Mouse (Mus musculus) heart, postnatal 0 days (tissue): ENCODE data around the gene Cttnbp2. TPM values are rescaled to one million over a fixed set of nuclear protein-coding genes. Genes with fewer than 3 reads are reported as not detected.

Experiments used
- ATAC-seq: fragments of 200-750 bp; cut with Nextera tagmentation; 2 replicates; pipeline ENCODE4 v1.8.0; 2017; ENCODE audit warnings: low read depth, moderate number of reproducible peaks, moderate library complexity; ENCODE audit not compliant: insufficient read depth
- DNase-seq: peaks from one replicate; pipeline ENCODE4 v3.0.0-alpha.2; 2016; ENCODE audit warnings: low spot score
- H3K27ac ChIP-seq: fragments of 300-500 bp; sonication (generic); 2 replicates; pipeline ENCODE4 v1.5.1; 2014; ENCODE audit warnings: low read depth, mild to moderate bottlenecking
- H3K27me3 ChIP-seq: fragments of 300-500 bp; sonication (generic); 2 replicates; pipeline ENCODE4 v1.6.1; 2014; ENCODE audit warnings: low read length, mixed read lengths; ENCODE audit not compliant: control insufficient read depth, insufficient read depth
- H3K36me3 ChIP-seq: fragments of 300-500 bp; sonication (generic); replicated peaks from 2 replicates; pipeline ENCODE4 v1.6.1; 2014; ENCODE audit warnings: low read length, mixed read lengths; ENCODE audit not compliant: control insufficient read depth, insufficient read depth
- H3K4me1 ChIP-seq: fragments of 300-500 bp; sonication (generic); 2 replicates; pipeline ENCODE4 v1.6.1; 2014; ENCODE audit warnings: antibody characterized with exemption; ENCODE audit not compliant: control insufficient read depth, insufficient read depth
- H3K4me2 ChIP-seq: fragments of 300-500 bp; sonication (generic); 2 replicates; pipeline ENCODE4 v1.6.1; 2014; ENCODE audit warnings: low read depth, mild to moderate bottlenecking, low read length, moderate library complexity
- H3K4me3 ChIP-seq: fragments of 300-500 bp; sonication (generic); 2 replicates; pipeline ENCODE4 v1.5.1; 2014; ENCODE audit warnings: low read depth, low read length
- H3K9ac ChIP-seq: fragments of 300-500 bp; sonication (generic); replicated peaks from 2 replicates; pipeline ENCODE4 v1.6.1; 2014; ENCODE audit warnings: low read depth, low read length, mixed read lengths
- H3K9me3 ChIP-seq: fragments of 300-500 bp; sonication (generic); replicated peaks from 2 replicates; pipeline ENCODE4 v1.6.1; 2016; ENCODE audit warnings: low read length; ENCODE audit not compliant: control insufficient read depth
- CTCF ChIP-seq: IDR thresholded peaks from 2 replicates; pipeline ENCODE4 v1.5.1; 2016; ENCODE audit warnings: antibody characterized with exemption, control low read depth, low read depth
- EP300 ChIP-seq: IDR thresholded peaks from 2 replicates; pipeline ENCODE4 v1.6.1; 2016; ENCODE audit warnings: antibody characterized with exemption, low read depth
- WGBS: fragments of 180-500 bp; shearing (Covaris S2); extraction: QIAGEN DNeasy Blood & Tissue Kit; methylation state at CpG from one replicate; pipeline ENCODE4 v1.1.7; 2014; 5-methylcytosine and 5-hydroxymethylcytosine counted together
- polyA plus RNA-seq: library from polyadenylated mRNA; unstranded; fragments of >200 nt; fragmentation: Nextera tagmentation; extraction: Ambion mirVana; gene quantifications from 2 replicates; pipeline ENCODE4 v1.2.1, GENCODE M21; 2015
- total RNA-seq: library from RNA; depleted of rRNA; stranded (reverse); fragments of >200 nt; gene quantifications from 2 replicates; pipeline ENCODE4 v1.2.3, GENCODE M21; 2014; ENCODE audit warnings: low replicate concordance

Gene Cttnbp2
- total and polyA plus RNA-seq, 2 experiments from 2014 or later: 0.69 to 2.3 TPM

GRCm38 (mm10) chr6:18445747-18446146, 68.9 kb downstream of the Cttnbp2 start:
- Histone ChIP-seq H3K36me3 (no peaks in the 10 kb centered on the region), H3K27ac (no peak overlapping the region), H3K9ac (no peak overlapping the region), H3K4me3 (no peak overlapping the region), H3K9me3 (no peaks in the 10 kb centered on the region), H3K27me3 (no peaks in the 10 kb centered on the region), H3K4me1 (no peaks in the 10 kb centered on the region), H3K4me2 (no peak overlapping the region)
- TF ChIP-seq CTCF: no peak
- TF ChIP-seq EP300: no peak
- DNase-seq (no peak), ATAC-seq (no peak)
- WGBS: 62% methylated on average over 4 of the region's 4 CpGs

GRCm38 (mm10) chr6:18442303-18442702, 72.3 kb downstream of the Cttnbp2 start:
- no peak for ATAC-seq
- Histone ChIP-seq H3K9ac (no peak overlapping the region), H3K36me3 (no peaks in the 10 kb centered on the region), H3K4me2 (no peak overlapping the region), H3K27ac (no peak overlapping the region), H3K27me3 (no peaks in the 10 kb centered on the region), H3K9me3 (no peaks in the 10 kb centered on the region), H3K4me1 (no peaks in the 10 kb centered on the region), H3K4me3 (no peak overlapping the region)
- DNase-seq: no peak
- TF ChIP-seq EP300 (no peak), CTCF (no peak)
- 76% methylated on average over 3 of the region's 3 CpGs for WGBS

- Histone ChIP-seq H3K4me3 (no peak overlapping the region), H3K36me3 (no peaks in the 10 kb centered on the region), H3K27me3 (no peaks in the 10 kb centered on the region), H3K9ac (no peak overlapping the region), H3K4me1 (no peaks in the 10 kb centered on the region), H3K27ac (no peak overlapping the region), H3K4me2 (no peak overlapping the region), H3K9me3 (no peaks in the 10 kb centered on the region)
- DNase-seq (no peak), ATAC-seq (no peak)
- 33% methylated on average over 4 of the region's 4 CpGs for WGBS
- TF ChIP-seq EP300: no peak
- TF ChIP-seq CTCF: no peak
Observed at GRCm38 (mm10) chr6:18440918-18441532, 73.6 kb downstream of the Cttnbp2 start.

GRCm38 (mm10) chr6:18436127-18436812, 78.4 kb downstream of the Cttnbp2 start:
- 19% methylated on average over 4 of the region's 4 CpGs for WGBS
- Histone ChIP-seq H3K27ac (no peak overlapping the region), H3K27me3 (no peaks in the 10 kb centered on the region), H3K9ac (no peak overlapping the region), H3K4me2 (no peak overlapping the region), H3K4me1 (0 out of 2 replicates have a peak, but pooled peaks cover 4% of the 10 kb centered on the region), H3K36me3 (no peaks in the 10 kb centered on the region), H3K9me3 (no peaks in the 10 kb centered on the region), H3K4me3 (no peak overlapping the region)
- peak; percentile 20 for DNase-seq
- peak; percentile 79 for ATAC-seq
- TF ChIP-seq CTCF (no peak), EP300 (0 out of 2 replicates have a peak, but pooled peaks have one; percentile 39)

- 72% methylated on average over 16 of the region's 16 CpGs for WGBS
- TF ChIP-seq CTCF (no peak), EP300 (no peak)
- Histone ChIP-seq H3K27ac (no peak overlapping the region), H3K9me3 (no peaks in the 10 kb centered on the region), H3K4me1 (0 out of 2 replicates have a peak, but pooled peaks cover 4% of the 10 kb centered on the region), H3K4me2 (no peak overlapping the region), H3K27me3 (no peaks in the 10 kb centered on the region), H3K9ac (no peak overlapping the region), H3K4me3 (no peak overlapping the region), H3K36me3 (no peaks in the 10 kb centered on the region)
- DNase-seq (no peak), ATAC-seq (no peak)
Observed at GRCm38 (mm10) chr6:18434828-18435531, 79.7 kb downstream of the Cttnbp2 start.
